Mouse (Mus musculus) embryonic fibroblast, embryonic 13.5 days (primary cell): ENCODE data around the gene Cog2.

ENCODE experiments used
- CTCF ChIP-seq: IDR thresholded peaks from 2 replicates; pipeline ENCODE4 v1.5.1; 2011; ENCODE audit warnings: mild to moderate bottlenecking, control low read depth, low read length, moderate library complexity, borderline replicate concordance; ENCODE audit not compliant: insufficient read depth
- POLR2A ChIP-seq: IDR thresholded peaks from 2 replicates; pipeline ENCODE4 v1.6.1; 2011; ENCODE audit warnings: low read depth, mild to moderate bottlenecking, control low read depth, low read length, moderate library complexity

GRCm38 (mm10) chr8:124530076-124530475 is 9.5 kb downstream of the Cog2 start:
- no peak for TF ChIP-seq CTCF
- no peak for TF ChIP-seq POLR2A
